Mouse (Mus musculus) cerebral cortex, adult 2 months (tissue): ENCODE data around the gene Olfr1443.

ENCODE experiments used
- WGBS: fragments of 180-500 bp; shearing (Covaris S2); methylation state at CpG from one replicate; pipeline ENCODE4 v1.1.7; 2018; 5-methylcytosine and 5-hydroxymethylcytosine counted together

Olfr1443 gene

GRCm38 (mm10) chr19:12677812-12678211 lies at the start of gene Olfr1443:
Gene Olfr1443, plus strand, starts transcription at chr19:12678112.
- 80% methylated on average over 3 of the region's 3 CpGs for WGBS

DNA sequence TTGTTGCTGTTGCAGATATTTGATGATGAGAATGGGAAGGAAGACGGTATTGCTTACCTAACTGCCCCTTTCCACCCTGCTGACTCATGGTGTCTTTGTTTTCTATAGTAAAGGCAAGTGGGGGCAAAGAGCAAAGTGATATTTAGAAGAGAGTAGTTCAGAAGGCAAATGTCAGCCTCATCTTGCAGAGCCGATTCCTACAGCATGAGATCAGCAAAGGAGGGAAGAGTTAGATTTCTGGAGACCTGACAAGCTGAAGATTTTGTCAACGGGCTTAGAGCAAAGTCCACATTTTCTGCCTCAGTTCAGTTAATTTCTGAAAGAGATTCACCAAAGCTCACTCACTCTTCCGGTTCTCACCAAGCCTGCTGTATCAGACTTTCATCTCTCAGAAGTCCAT lies 44.7 kb upstream of the Olfr1443 start, which contains the start of gene Glyat:
Glyat (plus strand) TSS at position 133 of the 400 bp plus-strand sequence.
- WGBS: 76% methylated on average over 4 of the region's 4 CpGs

DNA sequence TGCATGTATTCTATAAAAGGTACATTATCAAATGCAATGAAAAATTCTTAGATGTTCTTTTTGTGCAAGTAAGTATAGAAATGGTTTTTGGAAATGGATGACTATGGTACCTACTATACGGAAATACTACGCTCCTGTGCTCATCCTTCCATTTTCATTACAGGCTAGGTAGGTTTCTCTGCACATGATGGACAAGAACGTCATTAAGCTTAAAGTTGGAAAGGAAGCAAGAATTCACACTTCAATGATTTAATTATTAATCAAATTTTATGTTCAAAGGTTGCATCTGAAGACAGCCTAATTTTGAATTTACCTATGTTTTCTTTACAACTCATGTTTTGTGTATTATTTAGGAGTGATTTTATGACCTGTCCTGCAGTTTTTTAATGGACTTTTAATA lies 43.7 kb upstream of the Olfr1443 start:
- WGBS: 92% methylated on average over 3 of the region's 3 CpGs

GRCm38 (mm10) chr19:12634963-12635362 lies 42.9 kb upstream of the Olfr1443 start:
- WGBS: 95% methylated on average over 4 of the region's 4 CpGs

GRCm38 (mm10) chr19:12636863-12637262 lies 41.0 kb upstream of the Olfr1443 start:
- 73% methylated on average over 3 of the region's 3 CpGs for WGBS

DNA sequence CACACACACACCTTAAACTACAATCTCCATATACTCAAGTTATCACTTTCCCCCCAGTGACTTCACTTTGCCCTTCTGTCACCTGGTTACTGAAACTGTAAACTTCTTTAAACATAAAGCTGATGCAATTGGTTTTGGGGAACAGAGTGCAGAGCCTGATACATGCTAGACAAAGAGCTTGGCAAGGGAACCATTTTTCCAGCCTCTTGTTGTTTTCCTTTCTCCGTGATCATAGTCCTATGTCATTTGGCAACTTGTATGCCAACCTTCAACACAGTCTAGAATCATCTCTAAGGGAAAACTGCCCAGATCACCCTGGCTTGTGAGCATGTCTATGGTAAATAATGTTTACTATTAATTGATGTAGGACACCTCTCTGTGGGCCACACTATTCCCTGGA lies 39.9 kb upstream of the Olfr1443 start:
- 59% methylated on average over 1 of the region's 1 CpGs for WGBS

GRCm38 (mm10) chr19:12666156-12666555 lies 11.8 kb upstream of the Olfr1443 start:
- WGBS: 72% methylated on average over 1 of the region's 1 CpGs

- WGBS: 93% methylated on average over 3 of the region's 3 CpGs
Observed at GRCm38 (mm10) chr19:12668601-12669000, 9.3 kb upstream of the Olfr1443 start.

GRCm38 (mm10) chr19:12670139-12670538 lies 7.8 kb upstream of the Olfr1443 start, which contains the start of gene Olfr1442:
Gene Olfr1442, plus strand, starts transcription at chr19:12670439.

GRCm38 (mm10) chr19:12671051-12671450 lies 6.9 kb upstream of the Olfr1443 start:
- WGBS: 92% methylated on average over 4 of the region's 4 CpGs

DNA sequence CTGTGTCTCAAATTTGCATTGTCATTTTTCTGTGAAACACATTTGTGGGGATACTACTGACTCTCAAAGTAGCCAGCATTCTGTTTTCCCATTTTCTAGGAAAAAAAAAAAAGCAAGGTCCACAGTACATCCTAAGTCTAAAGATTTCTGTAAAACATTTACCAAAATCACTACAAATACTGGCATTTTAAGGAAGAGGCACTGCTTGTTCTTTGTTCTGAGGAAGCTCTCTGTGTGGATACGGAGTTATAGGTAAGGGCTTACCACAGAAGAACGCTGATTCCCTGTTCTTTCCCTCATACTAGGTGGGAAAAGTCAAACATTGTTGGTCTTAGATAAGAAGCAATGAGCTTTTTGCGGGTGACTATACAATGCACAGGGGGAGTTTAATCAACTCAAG lies 17.7 kb downstream of the Olfr1443 start, which contains the start of gene Keg1:
Keg1 (plus strand) TSS at position 197 of the 400 bp plus-strand sequence.
- 86% methylated on average over 3 of the region's 3 CpGs for WGBS

GRCm38 (mm10) chr19:12708458-12708857 lies 30.5 kb downstream of the Olfr1443 start:
- 90% methylated on average over 2 of the region's 2 CpGs for WGBS

DNA sequence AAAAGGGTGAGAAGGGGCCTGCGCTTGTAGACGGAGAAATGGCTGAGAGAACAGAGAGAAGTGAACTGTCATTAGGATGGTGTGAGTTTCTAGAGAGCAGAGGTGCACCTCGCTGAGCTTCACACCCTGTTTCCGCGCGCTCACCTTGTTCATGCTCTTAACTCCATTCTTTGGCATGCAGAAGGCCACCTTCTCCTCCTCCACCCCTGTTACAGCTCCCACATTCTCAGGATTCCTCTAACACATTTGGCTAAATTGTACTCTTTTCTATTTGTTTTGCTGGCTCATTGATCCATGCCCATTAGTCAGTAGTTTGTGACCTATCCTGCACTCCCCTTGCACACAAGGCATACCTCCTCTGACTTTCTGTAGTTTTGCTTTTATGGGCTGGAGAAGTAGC lies 41.3 kb downstream of the Olfr1443 start:
- WGBS: 87% methylated on average over 6 of the region's 6 CpGs

DNA sequence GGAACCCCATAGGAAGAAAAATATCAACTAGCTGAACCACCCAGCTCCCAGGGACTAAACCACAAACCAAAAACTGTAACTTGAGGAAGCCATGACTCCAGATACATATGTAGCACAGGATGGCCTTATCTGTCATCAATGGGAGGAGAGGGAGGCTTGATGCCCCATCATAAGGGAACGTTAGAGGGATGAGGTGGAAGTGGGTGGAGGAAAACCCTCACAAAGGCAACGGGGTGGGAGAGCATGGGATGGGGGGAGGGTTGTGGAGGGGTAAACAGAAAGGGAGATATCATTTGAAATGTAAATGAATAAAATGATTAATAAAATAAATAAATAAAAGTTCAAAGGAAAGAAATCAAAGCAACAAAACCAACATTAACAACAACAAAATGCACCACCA lies 42.6 kb downstream of the Olfr1443 start:
- WGBS: 68% methylated on average over 2 of the region's 2 CpGs

DNA sequence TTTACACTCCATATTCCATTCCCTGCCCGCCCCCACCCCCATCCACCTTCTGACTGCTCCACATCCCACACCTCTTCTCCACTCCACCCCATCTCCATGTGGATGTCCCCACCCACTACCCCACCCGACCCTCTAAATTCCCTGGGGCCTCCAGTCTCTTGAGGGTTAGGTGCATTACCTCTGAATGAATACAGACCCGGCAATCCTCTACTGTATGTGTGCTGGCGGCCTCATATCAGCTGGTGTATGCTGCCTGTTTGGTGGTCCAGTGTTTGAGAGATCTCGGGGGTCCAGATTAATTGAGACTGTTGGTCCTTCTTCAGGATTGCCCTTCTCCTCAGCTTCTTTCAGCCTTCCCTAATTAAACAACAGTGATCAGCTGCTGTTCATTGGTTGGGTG lies 43.0 kb downstream of the Olfr1443 start:
- WGBS: 89% methylated on average over 5 of the region's 5 CpGs

DNA sequence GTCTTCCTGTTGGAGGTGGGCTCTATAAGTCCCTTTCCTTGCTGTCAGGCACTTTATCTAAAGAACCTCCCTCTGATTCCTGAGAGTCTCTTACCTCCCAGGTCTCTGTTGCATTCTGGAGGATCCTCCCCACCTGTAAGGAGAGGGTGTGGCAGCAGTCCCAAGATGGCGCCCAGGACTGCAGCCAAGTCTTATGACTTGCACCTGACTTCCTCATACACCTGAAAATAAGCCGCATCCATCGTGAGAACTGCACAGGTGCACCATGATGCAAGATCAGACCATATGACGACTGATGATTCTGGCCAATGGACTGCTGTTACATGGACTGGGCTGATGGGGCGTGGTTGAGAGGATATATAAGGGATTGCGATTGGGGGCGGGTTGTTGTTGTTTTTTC lies 43.7 kb downstream of the Olfr1443 start:
- 96% methylated on average over 7 of the region's 7 CpGs for WGBS

DNA sequence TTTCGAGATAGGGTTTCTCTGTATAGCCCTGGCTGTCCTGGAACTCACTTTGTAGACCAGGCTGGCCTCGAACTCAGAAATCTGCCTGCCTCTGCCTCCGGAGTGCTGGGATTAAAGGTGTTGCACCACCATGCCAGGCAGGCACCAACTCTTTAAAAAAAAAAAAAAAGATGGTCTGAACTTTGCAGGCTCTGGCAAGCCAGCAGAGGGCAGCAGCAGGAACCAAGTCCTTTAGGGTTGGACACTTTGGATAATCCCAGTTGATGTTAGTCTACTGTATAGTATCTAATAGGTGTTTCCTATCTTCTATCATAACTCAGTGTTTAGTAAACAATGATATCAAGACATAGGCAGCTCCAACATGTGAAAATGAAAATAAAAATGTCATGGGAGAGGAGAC lies 44.4 kb downstream of the Olfr1443 start:
- WGBS: 68% methylated on average over 3 of the region's 3 CpGs

- WGBS: 93% methylated on average over 1 of the region's 1 CpGs
Observed at GRCm38 (mm10) chr19:12725851-12726250, 47.9 kb downstream of the Olfr1443 start.

DNA sequence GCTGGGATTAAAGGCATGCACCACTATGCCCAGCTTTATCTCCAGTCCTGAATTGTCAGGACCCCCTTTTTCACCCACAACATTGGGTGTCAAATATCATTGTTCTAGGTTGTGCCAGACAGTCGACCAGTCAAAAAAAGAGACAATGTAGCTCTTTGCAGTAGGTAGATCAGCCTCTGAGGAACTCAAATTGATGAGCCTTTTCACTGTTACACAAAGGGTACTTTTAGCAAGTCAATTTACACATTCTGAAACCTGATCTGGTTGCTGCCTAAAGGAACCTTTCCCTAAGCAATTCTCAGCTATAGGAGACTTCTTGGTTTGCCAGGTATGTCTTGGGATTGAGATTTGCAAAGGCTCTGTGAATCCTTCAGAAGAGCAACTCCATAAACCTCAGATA lies 53.1 kb downstream of the Olfr1443 start:
- 64% methylated on average over 1 of the region's 1 CpGs for WGBS

- WGBS: 87% methylated on average over 2 of the region's 2 CpGs
Observed at GRCm38 (mm10) chr19:12731950-12732349, 54.0 kb downstream of the Olfr1443 start.
